Mouse (Mus musculus): ENCODE results near the gene Nsl1. TPM values are rescaled to one million over a fixed set of nuclear protein-coding genes. Genes with fewer than 3 reads are reported as not detected.

The Nsl1 gene
- total RNA-seq, 2 experiments from 2014 or later: 3.8 to 6.7 TPM

GRCm38 (mm10) chr1:191046231-191046824 lies 16.5 kb upstream of the Nsl1 start:
- ATAC-seq (replicated peaks; ENCODE audit: low FRiP score, poor library complexity, severe bottlenecking): no peak

GRCm38 (mm10) chr1:191053555-191053954 lies 9.3 kb upstream of the Nsl1 start:
- no peak for ATAC-seq (replicated peaks; ENCODE audit: low FRiP score, poor library complexity, severe bottlenecking)

- ATAC-seq (replicated peaks; ENCODE audit: low FRiP score, poor library complexity, severe bottlenecking): 0 out of 2 replicates have a peak, but pooled peaks have one; percentile 49
Observed at GRCm38 (mm10) chr1:191054870-191055532, 7.8 kb upstream of the Nsl1 start.

- ATAC-seq (replicated peaks; ENCODE audit: low FRiP score, poor library complexity, severe bottlenecking): 0 out of 2 replicates have a peak, but pooled peaks have one; percentile 31
Observed at GRCm38 (mm10) chr1:191055533-191055873, 7.3 kb upstream of the Nsl1 start.

- no peak for ATAC-seq (replicated peaks; ENCODE audit: low FRiP score, poor library complexity, severe bottlenecking)
Observed at GRCm38 (mm10) chr1:191057461-191057860, 5.4 kb upstream of the Nsl1 start.

GRCm38 (mm10) chr1:191062241-191062780 lies 501 bp upstream of the Nsl1 start:
- ATAC-seq (replicated peaks; ENCODE audit: low FRiP score, poor library complexity, severe bottlenecking): peak; percentile 54

- no peak for ATAC-seq (replicated peaks; ENCODE audit: low FRiP score, poor library complexity, severe bottlenecking)
Observed at GRCm38 (mm10) chr1:191063700-191064099, 888 bp downstream of the Nsl1 start.

GRCm38 (mm10) chr1:191064535-191064934 lies 1.7 kb downstream of the Nsl1 start:
- ATAC-seq (replicated peaks; ENCODE audit: low FRiP score, poor library complexity, severe bottlenecking): no peak

GRCm38 (mm10) chr1:191065188-191065587 lies 2.4 kb downstream of the Nsl1 start:
- ATAC-seq (replicated peaks; ENCODE audit: low FRiP score, poor library complexity, severe bottlenecking): no peak

GRCm38 (mm10) chr1:191068377-191068776 lies 5.6 kb downstream of the Nsl1 start:
- no peak for ATAC-seq (replicated peaks; ENCODE audit: low FRiP score, poor library complexity, severe bottlenecking)

GRCm38 (mm10) chr1:191070259-191070658 lies 7.4 kb downstream of the Nsl1 start:
- no peak for ATAC-seq (replicated peaks; ENCODE audit: low FRiP score, poor library complexity, severe bottlenecking)

GRCm38 (mm10) chr1:191071613-191072012 lies 8.8 kb downstream of the Nsl1 start:
- no peak for ATAC-seq (replicated peaks; ENCODE audit: low FRiP score, poor library complexity, severe bottlenecking)

GRCm38 (mm10) chr1:191072329-191072913 lies 9.6 kb downstream of the Nsl1 start:
- no peak for ATAC-seq (replicated peaks; ENCODE audit: low FRiP score, poor library complexity, severe bottlenecking)

GRCm38 (mm10) chr1:191073001-191073400 lies 10.2 kb downstream of the Nsl1 start:
- no peak for ATAC-seq (replicated peaks; ENCODE audit: low FRiP score, poor library complexity, severe bottlenecking)

GRCm38 (mm10) chr1:191073486-191073885 lies 10.7 kb downstream of the Nsl1 start:
- no peak for ATAC-seq (replicated peaks; ENCODE audit: low FRiP score, poor library complexity, severe bottlenecking)

GRCm38 (mm10) chr1:191075199-191075883 lies 12.5 kb downstream of the Nsl1 start:
- no peak for ATAC-seq (replicated peaks; ENCODE audit: low FRiP score, poor library complexity, severe bottlenecking)

- no peak for ATAC-seq (replicated peaks; ENCODE audit: low FRiP score, poor library complexity, severe bottlenecking)
Observed at GRCm38 (mm10) chr1:191083230-191083629, 20.4 kb downstream of the Nsl1 start.

- peak; percentile 79 for ATAC-seq (replicated peaks; ENCODE audit: low FRiP score, poor library complexity, severe bottlenecking)
Observed at GRCm38 (mm10) chr1:191084951-191085559, 22.2 kb downstream of the Nsl1 start.

- ATAC-seq (replicated peaks; ENCODE audit: low FRiP score, poor library complexity, severe bottlenecking): no peak
Observed at GRCm38 (mm10) chr1:191085597-191085996, 22.8 kb downstream of the Nsl1 start.

- ATAC-seq (replicated peaks; ENCODE audit: low FRiP score, poor library complexity, severe bottlenecking): no peak
Observed at GRCm38 (mm10) chr1:191086304-191086878, 23.6 kb downstream of the Nsl1 start.
